Mouse (Mus musculus): Measurements from ENCODE around the gene Kctd20. TPM values are rescaled to one million over a fixed set of nuclear protein-coding genes. Genes with fewer than 3 reads are reported as not detected.

The Kctd20 gene
- polyA plus RNA-seq, 1 experiment, result 77.9 TPM

DNA sequence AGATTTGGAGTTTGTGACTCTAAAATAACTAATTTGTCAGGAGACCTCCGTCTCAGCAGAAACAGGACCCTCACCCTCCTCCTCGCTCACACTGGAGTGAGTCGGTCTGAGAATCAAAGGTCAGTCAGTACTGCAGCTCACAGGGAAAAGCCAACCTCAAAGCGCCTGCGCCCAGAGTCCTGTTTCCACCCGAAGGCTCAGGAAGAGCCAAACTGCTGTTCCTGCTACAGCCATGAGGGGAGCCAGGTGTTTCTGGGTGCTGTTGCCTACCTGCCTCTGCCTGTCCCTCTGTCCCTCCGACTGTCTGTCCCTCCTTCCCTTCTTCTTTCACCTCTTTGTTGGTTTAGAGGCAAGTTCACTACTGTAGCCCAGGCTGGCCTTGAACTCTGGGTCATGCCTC is 41.6 kb upstream of the Kctd20 start:
- Histone ChIP-seq H3K4me3 (ENCODE audit: low read depth, low read length) (peak overlapping the region; percentile 41), H3K9me3 (replicated peaks; ENCODE audit: control insufficient read depth, insufficient read depth, low read length, poor library complexity, severe bottlenecking) (no peaks in the 10 kb centered on the region), H3K27me3 (ENCODE audit: control insufficient read depth, insufficient read depth, low read length, poor library complexity, severe bottlenecking) (no peaks in the 10 kb centered on the region), H3K4me1 (ENCODE audit: control insufficient read depth, insufficient read depth, low read length) (no peaks in the 10 kb centered on the region), H3K36me3 (ENCODE audit: control insufficient read depth, insufficient read depth, low read length, poor library complexity, severe bottlenecking) (no peaks in the 10 kb centered on the region), H3K27ac (ENCODE audit: insufficient read depth, low read length) (no peak overlapping the region), H3K9ac (ENCODE audit: low read depth, poor library complexity, severe bottlenecking) (peak overlapping the region; percentile 58)
- TF ChIP-seq POLR2A (IDR thresholded peaks at IDR 0.05; ENCODE audit: insufficient read depth, low read length) (no peak), EP300 (IDR thresholded peaks at IDR 0.05; ENCODE audit: insufficient read depth, low read depth, low read length) (no peak), CTCF (IDR thresholded peaks at IDR 0.05; ENCODE audit: low read depth, low read length) (peak; percentile 31)

GRCm38 (mm10) chr17:28913200-28913599 is 38.5 kb upstream of the Kctd20 start:
- no peak overlapping the region for H3K9ac ChIP-seq (ENCODE audit: low read depth, poor library complexity, severe bottlenecking)
- no peaks in the 10 kb centered on the region for H3K36me3 ChIP-seq (ENCODE audit: control insufficient read depth, insufficient read depth, low read length, poor library complexity, severe bottlenecking)
- H3K27ac ChIP-seq (ENCODE audit: insufficient read depth, low read length), result no peak overlapping the region
- no peak for TF ChIP-seq EP300 (IDR thresholded peaks at IDR 0.05; ENCODE audit: insufficient read depth, low read depth, low read length)
- TF ChIP-seq POLR2A (IDR thresholded peaks at IDR 0.05; ENCODE audit: insufficient read depth, low read length), result no peak
- no peak for TF ChIP-seq CTCF (IDR thresholded peaks at IDR 0.05; ENCODE audit: low read depth, low read length)
- H3K4me1 ChIP-seq (ENCODE audit: control insufficient read depth, insufficient read depth, low read length), result no peaks in the 10 kb centered on the region
- H3K27me3 ChIP-seq (ENCODE audit: control insufficient read depth, insufficient read depth, low read length, poor library complexity, severe bottlenecking), result no peaks in the 10 kb centered on the region
- H3K4me3 ChIP-seq (ENCODE audit: low read depth, low read length), result no peak overlapping the region
- no peaks in the 10 kb centered on the region for H3K9me3 ChIP-seq (replicated peaks; ENCODE audit: control insufficient read depth, insufficient read depth, low read length, poor library complexity, severe bottlenecking)

- H3K4me3 ChIP-seq (ENCODE audit: low read depth, low read length), result no peak overlapping the region
Observed at GRCm38 (mm10) chr17:28913940-28914339, 37.8 kb upstream of the Kctd20 start.

DNA sequence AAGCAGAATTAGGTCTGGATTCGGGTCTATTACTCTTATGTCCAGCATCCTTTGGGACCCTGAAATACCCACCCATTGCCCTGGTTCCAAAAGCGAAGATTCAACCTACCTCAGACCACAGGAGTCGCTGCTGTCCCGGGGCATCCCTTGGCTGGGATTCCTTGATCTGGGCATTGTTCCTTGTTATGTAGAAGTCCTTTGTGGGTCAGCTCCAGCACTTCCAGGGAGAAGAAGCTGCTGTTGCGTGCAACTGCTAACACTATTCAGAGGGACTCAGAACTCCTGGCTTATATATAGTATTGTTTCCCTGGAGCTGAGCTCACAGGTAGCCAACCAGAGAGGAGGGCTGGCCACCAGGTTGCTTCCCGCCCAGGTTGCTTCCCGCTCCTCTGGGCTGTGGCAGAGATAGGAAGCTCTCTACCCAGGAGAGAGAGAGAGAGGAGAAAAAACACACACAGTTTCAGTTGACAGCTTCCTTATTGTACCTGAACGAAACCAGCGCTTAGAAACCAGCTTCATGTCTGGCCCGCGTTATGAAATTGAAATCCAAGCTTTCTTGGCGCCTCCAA is 36.6 kb upstream of the Kctd20 start, which contains the start of gene 4930539E08Rik:
TSS of gene 4930539E08Rik (minus strand) at position 265 of the 569 bp plus-strand sequence.
- Histone ChIP-seq H3K4me3 (ENCODE audit: low read depth, low read length) (no peak within 1 kb of the TSS), H3K36me3 (ENCODE audit: control insufficient read depth, insufficient read depth, low read length, poor library complexity, severe bottlenecking) (no peaks in the 10 kb centered on the region), H3K27ac (ENCODE audit: insufficient read depth, low read length) (no peak within 1 kb of the TSS), H3K9ac (ENCODE audit: low read depth, poor library complexity, severe bottlenecking) (no peak within 1 kb of the TSS), H3K4me1 (ENCODE audit: control insufficient read depth, insufficient read depth, low read length) (no peaks in the 10 kb centered on the region), H3K27me3 (ENCODE audit: control insufficient read depth, insufficient read depth, low read length, poor library complexity, severe bottlenecking) (no peaks in the 10 kb centered on the region), H3K9me3 (replicated peaks; ENCODE audit: control insufficient read depth, insufficient read depth, low read length, poor library complexity, severe bottlenecking) (no peaks in the 10 kb centered on the region)
- TF ChIP-seq EP300 (IDR thresholded peaks at IDR 0.05; ENCODE audit: insufficient read depth, low read depth, low read length) (no peak), CTCF (IDR thresholded peaks at IDR 0.05; ENCODE audit: low read depth, low read length) (no peak), POLR2A (IDR thresholded peaks at IDR 0.05; ENCODE audit: insufficient read depth, low read length) (no peak)

More at GRCm38 (mm10) chr17:28913940-28914339, 37.8 kb upstream of the Kctd20 start:
- Histone ChIP-seq H3K27me3 (ENCODE audit: control insufficient read depth, insufficient read depth, low read length, poor library complexity, severe bottlenecking) (no peaks in the 10 kb centered on the region), H3K27ac (ENCODE audit: insufficient read depth, low read length) (no peak overlapping the region), H3K9ac (ENCODE audit: low read depth, poor library complexity, severe bottlenecking) (no peak overlapping the region), H3K4me1 (ENCODE audit: control insufficient read depth, insufficient read depth, low read length) (no peaks in the 10 kb centered on the region), H3K36me3 (ENCODE audit: control insufficient read depth, insufficient read depth, low read length, poor library complexity, severe bottlenecking) (no peaks in the 10 kb centered on the region), H3K9me3 (replicated peaks; ENCODE audit: control insufficient read depth, insufficient read depth, low read length, poor library complexity, severe bottlenecking) (no peaks in the 10 kb centered on the region)
- TF ChIP-seq POLR2A (IDR thresholded peaks at IDR 0.05; ENCODE audit: insufficient read depth, low read length) (no peak), EP300 (IDR thresholded peaks at IDR 0.05; ENCODE audit: insufficient read depth, low read depth, low read length) (no peak), CTCF (IDR thresholded peaks at IDR 0.05; ENCODE audit: low read depth, low read length) (no peak)

GRCm38 (mm10) chr17:28916520-28916919 is 35.2 kb upstream of the Kctd20 start:
- no peaks in the 10 kb centered on the region for H3K4me1 ChIP-seq (ENCODE audit: control insufficient read depth, insufficient read depth, low read length)
- H3K36me3 ChIP-seq (ENCODE audit: control insufficient read depth, insufficient read depth, low read length, poor library complexity, severe bottlenecking), result no peaks in the 10 kb centered on the region
- H3K4me3 ChIP-seq (ENCODE audit: low read depth, low read length), result no peak overlapping the region
- TF ChIP-seq EP300 (IDR thresholded peaks at IDR 0.05; ENCODE audit: insufficient read depth, low read depth, low read length) (no peak), CTCF (IDR thresholded peaks at IDR 0.05; ENCODE audit: low read depth, low read length) (no peak), POLR2A (IDR thresholded peaks at IDR 0.05; ENCODE audit: insufficient read depth, low read length) (no peak)
- no peak overlapping the region for H3K27ac ChIP-seq (ENCODE audit: insufficient read depth, low read length)
- H3K9me3 ChIP-seq (replicated peaks; ENCODE audit: control insufficient read depth, insufficient read depth, low read length, poor library complexity, severe bottlenecking), result no peaks in the 10 kb centered on the region
- no peaks in the 10 kb centered on the region for H3K27me3 ChIP-seq (ENCODE audit: control insufficient read depth, insufficient read depth, low read length, poor library complexity, severe bottlenecking)
- H3K9ac ChIP-seq (ENCODE audit: low read depth, poor library complexity, severe bottlenecking), result no peak overlapping the region

- Histone ChIP-seq H3K36me3 (ENCODE audit: control insufficient read depth, insufficient read depth, low read length, poor library complexity, severe bottlenecking) (no peaks in the 10 kb centered on the region), H3K9me3 (replicated peaks; ENCODE audit: control insufficient read depth, insufficient read depth, low read length, poor library complexity, severe bottlenecking) (no peaks in the 10 kb centered on the region), H3K27me3 (ENCODE audit: control insufficient read depth, insufficient read depth, low read length, poor library complexity, severe bottlenecking) (no peaks in the 10 kb centered on the region), H3K4me3 (ENCODE audit: low read depth, low read length) (no peak overlapping the region), H3K4me1 (ENCODE audit: control insufficient read depth, insufficient read depth, low read length) (no peaks in the 10 kb centered on the region), H3K27ac (ENCODE audit: insufficient read depth, low read length) (no peak overlapping the region), H3K9ac (ENCODE audit: low read depth, poor library complexity, severe bottlenecking) (no peak overlapping the region)
- TF ChIP-seq EP300 (IDR thresholded peaks at IDR 0.05; ENCODE audit: insufficient read depth, low read depth, low read length) (no peak), POLR2A (IDR thresholded peaks at IDR 0.05; ENCODE audit: insufficient read depth, low read length) (no peak), CTCF (IDR thresholded peaks at IDR 0.05; ENCODE audit: low read depth, low read length) (no peak)
Observed at GRCm38 (mm10) chr17:28921086-28921485, 30.7 kb upstream of the Kctd20 start.

All from ES-Bruce4 (cell line).